Mouse (Mus musculus): ENCODE results near the gene Shisa7. TPM values are rescaled to one million over a fixed set of nuclear protein-coding genes. Genes with fewer than 3 reads are reported as not detected.
"Not testable (repeated sequence)": the region's sequence is repeated elsewhere in the genome, so short reads cannot be mapped to it uniquely, and the experiment has no call there.

Shisa7 gene
- polyA plus RNA-seq, 1 experiment from 2014 or later = 3.3 TPM

DNA sequence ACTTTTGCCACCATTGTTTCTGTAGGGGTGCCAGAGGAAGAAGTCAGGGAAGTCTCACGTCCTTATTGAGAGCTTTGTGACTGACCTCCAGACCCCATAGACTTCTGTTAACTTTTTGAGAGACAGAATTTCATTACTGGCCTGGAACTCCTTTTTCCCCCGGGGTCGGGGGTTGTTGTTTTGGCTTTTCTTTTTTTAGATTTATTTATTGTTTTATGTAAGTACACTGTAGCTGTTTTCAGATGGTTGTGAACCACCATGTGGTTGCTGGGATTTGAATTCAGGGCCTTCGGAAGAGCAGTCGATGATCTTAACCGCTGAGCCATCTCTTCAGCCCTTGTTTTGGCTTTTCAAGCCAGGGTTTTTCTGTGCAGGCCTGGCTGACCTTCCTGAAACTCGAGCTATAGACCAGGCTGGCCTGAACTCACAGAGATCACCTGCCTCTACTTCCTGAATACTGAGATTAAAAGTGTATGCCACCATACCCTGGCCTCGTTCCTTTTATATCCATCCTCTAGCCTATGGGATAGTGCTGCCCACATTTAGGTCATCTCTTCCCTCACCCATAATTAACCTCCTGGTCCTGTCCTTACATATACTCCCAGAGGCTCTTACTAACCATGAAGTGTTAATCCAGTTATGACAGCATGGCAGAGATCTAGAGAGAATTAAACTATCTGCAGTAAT, 31.2 kb downstream of the Shisa7 start:
- peaks cover 27% of the 10 kb centered on the region for H3K4me1 ChIP-seq
- peak overlapping the region; percentile 82 for H3K27ac ChIP-seq (replicated peaks)
- no peak for ATAC-seq (ENCODE audit: low FRiP score, low read depth)
- H3K36me3 ChIP-seq = peaks cover 24% of the 10 kb centered on the region
- no peaks in the 10 kb centered on the region for H3K27me3 ChIP-seq
- H3K9me3 ChIP-seq = no peaks in the 10 kb centered on the region
- peak overlapping the region; percentile 97 for H3K4me3 ChIP-seq
- peak overlapping the region; percentile 81 for H3K4me2 ChIP-seq (replicated peaks)
- 28% methylated on average over 8 of the region's 8 CpGs for WGBS
- peak overlapping the region; percentile 62 for H3K9ac ChIP-seq (replicated peaks)

DNA sequence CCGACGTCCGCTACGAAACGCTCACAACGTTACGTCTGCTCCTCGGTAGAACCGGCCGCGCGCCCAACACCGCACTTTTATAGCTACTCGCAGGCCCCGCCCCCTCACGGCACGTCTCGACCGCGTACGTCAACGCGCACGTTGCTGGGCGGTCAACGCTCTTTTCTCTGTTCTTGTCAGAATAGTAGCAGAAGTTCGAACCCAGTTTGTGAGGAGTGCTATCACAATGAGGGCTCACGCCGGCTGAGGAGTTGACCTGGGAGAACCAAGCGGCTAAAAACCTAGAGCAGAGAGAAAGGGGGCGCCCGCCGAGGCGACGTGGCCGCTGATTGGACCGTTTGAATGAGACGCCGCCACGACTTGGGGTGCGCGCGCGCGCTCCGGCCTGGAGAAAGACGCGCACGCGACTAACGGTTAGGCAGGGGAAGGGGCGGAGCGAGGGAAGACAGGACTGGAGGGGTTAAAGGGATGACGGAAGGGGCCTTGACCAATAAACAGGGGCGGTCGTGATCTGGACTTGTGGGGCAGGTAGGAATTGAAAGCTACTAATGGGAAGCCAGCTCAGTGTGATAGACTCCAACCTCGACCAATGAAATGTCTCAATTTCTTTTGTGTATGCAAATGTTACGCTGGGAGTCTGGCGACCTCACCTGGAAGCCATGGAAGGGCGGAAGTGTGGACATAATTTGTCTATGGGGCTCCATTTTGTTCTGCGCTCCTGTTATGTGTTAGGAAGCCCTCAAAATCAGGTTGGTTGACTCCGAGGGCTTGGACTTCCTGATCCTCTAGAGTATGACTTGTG, 32.0 kb downstream of the Shisa7 start, which contains the start of gene Ube2s:
Ube2s (minus strand) TSS at position 288 of the 802 bp plus-strand sequence.
- peak within 1 kb of the TSS; percentile 96 for H3K27ac ChIP-seq (replicated peaks)
- no peaks in the 10 kb centered on the region for H3K27me3 ChIP-seq
- peak within 1 kb of the TSS; percentile 81 for H3K4me2 ChIP-seq (replicated peaks)
- ATAC-seq (ENCODE audit: low FRiP score, low read depth) = peak; percentile 99
- no peaks in the 10 kb centered on the region for H3K9me3 ChIP-seq
- peak within 1 kb of the TSS; percentile 97 for H3K4me3 ChIP-seq
- WGBS = under 1% methylated on average over 62 of the region's 62 CpGs
- peak within 1 kb of the TSS; percentile 98 for H3K9ac ChIP-seq (replicated peaks)
- H3K36me3 ChIP-seq = peaks cover 28% of the 10 kb centered on the region
- H3K4me1 ChIP-seq = peaks cover 27% of the 10 kb centered on the region

DNA sequence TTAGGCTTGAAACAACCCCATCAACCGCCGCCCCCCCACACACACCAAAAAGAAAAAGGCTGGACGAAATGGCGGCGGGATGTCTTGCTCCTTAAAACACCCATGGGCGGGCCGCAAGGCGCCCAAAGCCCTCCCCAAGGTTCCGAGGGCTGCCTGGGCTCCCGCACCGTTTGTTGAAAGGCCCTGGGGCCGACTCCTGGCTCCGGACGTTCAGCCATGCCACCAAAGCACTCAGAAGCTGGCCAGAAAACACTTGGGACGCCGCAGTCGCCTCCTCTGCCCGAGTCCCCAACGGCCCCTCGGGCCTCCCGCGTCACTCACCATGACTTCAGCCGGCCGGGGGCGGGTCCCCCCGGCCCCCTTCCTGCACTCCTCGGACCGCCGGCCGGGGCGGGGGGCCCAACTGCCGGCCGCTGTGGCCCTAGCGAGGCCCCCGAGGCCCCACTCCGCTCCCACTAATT, 32.6 kb downstream of the Shisa7 start:
- H3K4me3 ChIP-seq = peak overlapping the region; percentile 97
- under 1% methylated on average over 30 of the region's 36 CpGs for WGBS
- H3K4me2 ChIP-seq (replicated peaks) = peak overlapping the region; percentile 81
- peaks cover 27% of the 10 kb centered on the region for H3K4me1 ChIP-seq
- no peak for ATAC-seq (ENCODE audit: low FRiP score, low read depth)
- no peaks in the 10 kb centered on the region for H3K27me3 ChIP-seq
- peak overlapping the region; percentile 98 for H3K9ac ChIP-seq (replicated peaks)
- no peaks in the 10 kb centered on the region for H3K9me3 ChIP-seq
- peaks cover 34% of the 10 kb centered on the region for H3K36me3 ChIP-seq
- peak overlapping the region; percentile 96 for H3K27ac ChIP-seq (replicated peaks)

DNA sequence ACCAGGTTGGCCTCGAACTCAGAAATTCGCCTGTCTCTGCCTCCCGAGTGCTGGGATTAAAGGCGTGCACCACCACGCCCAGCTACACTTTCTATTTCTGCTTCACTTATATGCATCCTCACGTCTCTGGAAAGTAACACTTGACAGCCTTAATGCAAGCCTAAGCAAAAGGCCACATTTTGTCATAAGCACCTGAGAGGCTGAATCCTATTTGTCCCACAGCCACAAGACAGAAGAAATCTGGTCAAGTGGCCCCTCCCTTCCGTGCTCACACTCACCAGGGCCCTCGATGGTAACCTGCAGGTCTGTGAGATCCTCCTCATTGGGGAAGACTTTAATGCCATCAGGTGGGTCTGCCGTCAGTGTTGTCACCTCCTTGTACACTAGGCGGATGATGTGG, 33.4 kb downstream of the Shisa7 start:
- H3K4me3 ChIP-seq = peak overlapping the region; percentile 97
- 39% methylated on average over 10 of the region's 10 CpGs for WGBS
- H3K27ac ChIP-seq (replicated peaks) = not testable (repeated sequence)

DNA sequence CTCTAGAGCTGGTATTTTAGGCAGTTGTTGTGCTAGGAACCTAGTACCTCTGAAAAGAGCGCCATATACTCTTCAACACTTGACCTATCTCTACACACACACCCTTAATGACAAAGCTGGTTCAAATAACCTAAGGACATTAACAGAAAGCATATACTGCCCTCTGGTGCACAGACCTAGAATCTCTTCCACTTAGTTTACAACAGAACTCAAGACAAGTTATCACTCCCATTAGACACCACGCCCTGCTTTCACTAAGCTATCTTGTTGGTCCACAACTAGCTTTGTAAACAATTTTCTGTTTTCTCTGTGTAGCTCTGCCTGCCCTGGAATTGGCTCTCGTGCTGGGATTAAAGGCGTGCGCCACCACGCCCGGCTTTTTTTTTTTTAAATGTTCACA, 37.8 kb downstream of the Shisa7 start:
- Histone ChIP-seq H3K4me3 (no peak overlapping the region), H3K36me3 (peaks cover 43% of the 10 kb centered on the region), H3K9ac (replicated peaks) (no peak overlapping the region), H3K4me1 (peaks cover 19% of the 10 kb centered on the region), H3K9me3 (no peaks in the 10 kb centered on the region), H3K4me2 (replicated peaks) (no peak overlapping the region), H3K27me3 (no peaks in the 10 kb centered on the region), H3K27ac (replicated peaks) (no peak overlapping the region)
- 91% methylated on average over 7 of the region's 7 CpGs for WGBS
- no peak for ATAC-seq (ENCODE audit: low FRiP score, low read depth)

More for the DNA sequence above, 33.4 kb downstream of the Shisa7 start:
- H3K9me3 ChIP-seq; H3K27me3 ChIP-seq; ATAC-seq (ENCODE audit: low FRiP score, low read depth): not testable (repeated sequence)
- Histone ChIP-seq H3K36me3 (peaks cover 36% of the 10 kb centered on the region), H3K9ac (replicated peaks) (peak overlapping the region; percentile 98), H3K4me1 (peaks cover 27% of the 10 kb centered on the region), H3K4me2 (replicated peaks) (peak overlapping the region; percentile 81)

DNA sequence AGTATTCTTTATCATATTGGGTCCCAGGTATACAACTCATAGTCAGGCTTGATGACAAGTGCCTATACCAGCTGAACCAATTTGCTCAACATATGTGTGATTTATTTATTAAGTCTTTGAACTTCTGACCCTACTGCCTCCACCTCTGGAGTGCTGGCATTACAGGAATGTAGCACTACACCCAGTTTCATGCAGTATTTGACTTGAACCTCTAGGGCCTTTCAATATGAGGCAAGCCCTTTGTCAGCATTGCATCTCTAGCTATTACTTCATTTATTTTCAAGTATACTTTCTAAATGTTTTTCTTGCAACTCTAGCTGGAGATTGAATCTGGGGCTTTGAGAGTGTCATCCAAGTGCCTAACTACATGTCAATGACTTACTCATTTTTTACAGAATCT, 42.2 kb downstream of the Shisa7 start:
- ATAC-seq (ENCODE audit: low FRiP score, low read depth) = no peak
- Histone ChIP-seq H3K9ac (replicated peaks) (no peak overlapping the region), H3K4me2 (replicated peaks) (no peak overlapping the region), H3K9me3 (no peaks in the 10 kb centered on the region), H3K27ac (replicated peaks) (no peak overlapping the region), H3K27me3 (no peaks in the 10 kb centered on the region), H3K4me3 (no peak overlapping the region), H3K36me3 (peaks cover 20% of the 10 kb centered on the region), H3K4me1 (no peaks in the 10 kb centered on the region)

DNA sequence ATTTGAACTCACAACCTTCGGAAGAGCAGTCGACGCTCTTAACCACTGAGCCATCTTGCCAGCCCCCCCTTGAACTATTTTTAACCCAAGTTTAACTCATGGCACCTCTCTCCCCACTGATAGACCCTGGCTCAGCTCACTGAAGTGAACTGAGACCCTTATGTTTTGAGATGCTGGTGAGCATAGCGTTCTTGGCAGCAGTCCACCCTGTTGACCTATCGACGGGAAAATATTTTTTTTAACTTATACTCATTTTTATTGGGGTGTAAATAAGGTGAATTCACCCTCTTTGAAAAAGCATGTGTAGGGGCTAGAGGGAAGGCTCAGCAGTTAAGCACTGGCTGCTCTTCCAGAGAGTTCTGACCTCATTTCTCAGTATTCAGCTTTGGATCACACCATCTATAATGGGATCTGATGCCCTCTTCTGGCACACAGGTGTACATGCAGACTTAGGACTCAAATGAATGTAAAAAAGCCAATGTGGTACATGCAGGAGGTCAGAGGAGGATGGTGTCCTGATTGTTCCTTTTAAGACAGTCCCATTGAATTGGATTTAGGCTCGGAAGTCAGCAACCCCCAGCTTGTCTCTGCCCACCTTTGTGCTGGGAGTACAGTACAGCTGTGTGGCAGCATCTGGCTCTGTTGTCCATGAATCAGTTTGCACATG, 48.6 kb downstream of the Shisa7 start:
- H3K27ac ChIP-seq (replicated peaks) = no peak overlapping the region
- peaks cover 41% of the 10 kb centered on the region for H3K36me3 ChIP-seq
- peaks cover 13% of the 10 kb centered on the region for H3K4me1 ChIP-seq
- no peaks in the 10 kb centered on the region for H3K9me3 ChIP-seq
- 83% methylated on average over 7 of the region's 7 CpGs for WGBS
- H3K9ac ChIP-seq (replicated peaks) = no peak overlapping the region
- H3K4me3 ChIP-seq = no peak overlapping the region
- ATAC-seq (ENCODE audit: low FRiP score, low read depth) = no peak
- H3K4me2 ChIP-seq (replicated peaks) = no peak overlapping the region
- peaks cover 1% of the 10 kb centered on the region; the same call in 1 of the 2 replicates for H3K27me3 ChIP-seq

DNA sequence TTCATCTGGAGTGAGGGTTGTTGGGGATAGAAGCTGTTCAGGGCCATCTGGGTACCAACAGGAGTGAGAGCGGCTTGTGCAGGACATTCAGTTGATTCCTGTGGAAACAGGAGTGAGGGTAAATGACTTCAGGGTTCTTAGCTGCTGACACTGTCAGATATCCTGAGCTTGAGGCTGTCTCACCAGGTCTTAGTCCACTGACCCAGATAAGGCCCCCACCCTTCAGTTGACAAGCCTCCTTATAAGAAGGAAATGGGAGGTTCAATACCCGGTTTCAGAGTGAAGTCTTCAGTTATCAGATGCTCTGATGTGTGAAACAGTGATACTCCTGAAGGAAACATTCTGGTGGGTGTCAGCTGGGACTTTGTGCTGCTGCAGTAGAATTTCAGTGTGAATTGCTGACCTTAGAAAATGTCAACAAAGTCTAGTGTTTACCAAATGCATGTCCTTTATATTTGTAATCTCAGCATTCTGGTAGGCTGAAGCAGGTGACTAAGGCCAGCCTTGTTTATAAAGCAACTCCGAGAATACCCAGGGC, 49.8 kb downstream of the Shisa7 start:
- H3K4me3 ChIP-seq = no peak overlapping the region

DNA sequence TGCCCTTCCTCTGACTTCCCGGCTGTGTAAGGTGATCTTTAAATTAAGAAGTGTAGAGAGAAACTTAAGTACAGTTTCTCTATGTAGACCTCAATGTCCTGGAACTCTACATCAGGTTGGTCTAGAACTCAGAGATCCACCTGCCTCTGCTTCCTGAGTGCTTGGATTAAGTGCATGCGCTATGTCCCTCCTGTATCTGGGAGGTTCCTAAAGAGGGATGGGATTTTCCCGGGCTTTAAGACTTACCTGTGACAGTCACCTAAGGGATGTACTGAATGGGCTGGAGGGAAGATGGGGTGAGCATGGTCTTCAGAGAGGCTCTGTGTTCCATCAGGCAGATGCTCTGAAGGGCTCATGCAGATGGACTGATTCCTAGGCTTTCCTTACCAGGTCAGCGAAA, 50.8 kb downstream of the Shisa7 start:
- ATAC-seq (ENCODE audit: low FRiP score, low read depth) = no peak
- H3K9ac ChIP-seq (replicated peaks) = peak overlapping the region; percentile 94
- no peaks in the 10 kb centered on the region for H3K9me3 ChIP-seq
- H3K36me3 ChIP-seq = peaks cover 41% of the 10 kb centered on the region
- H3K27ac ChIP-seq (replicated peaks) = no peak overlapping the region
- peak overlapping the region; percentile 78 for H3K4me3 ChIP-seq
- 38% methylated on average over 4 of the region's 4 CpGs for WGBS
- H3K4me2 ChIP-seq (replicated peaks) = peak overlapping the region; percentile 88
- H3K27me3 ChIP-seq = peaks cover 19% of the 10 kb centered on the region
- H3K4me1 ChIP-seq = peaks cover 18% of the 10 kb centered on the region

More for the DNA sequence above, 49.8 kb downstream of the Shisa7 start:
- 87% methylated on average over 3 of the region's 3 CpGs for WGBS
- Histone ChIP-seq H3K9ac (replicated peaks) (0 out of 2 replicates have a peak overlapping the region, but pooled peaks have one; percentile 11), H3K4me1 (peaks cover 13% of the 10 kb centered on the region), H3K27ac (replicated peaks) (no peak overlapping the region), H3K27me3 (peaks cover 10% of the 10 kb centered on the region), H3K4me2 (replicated peaks) (no peak overlapping the region), H3K9me3 (no peaks in the 10 kb centered on the region), H3K36me3 (peaks cover 41% of the 10 kb centered on the region)
- ATAC-seq (ENCODE audit: low FRiP score, low read depth) = no peak

DNA sequence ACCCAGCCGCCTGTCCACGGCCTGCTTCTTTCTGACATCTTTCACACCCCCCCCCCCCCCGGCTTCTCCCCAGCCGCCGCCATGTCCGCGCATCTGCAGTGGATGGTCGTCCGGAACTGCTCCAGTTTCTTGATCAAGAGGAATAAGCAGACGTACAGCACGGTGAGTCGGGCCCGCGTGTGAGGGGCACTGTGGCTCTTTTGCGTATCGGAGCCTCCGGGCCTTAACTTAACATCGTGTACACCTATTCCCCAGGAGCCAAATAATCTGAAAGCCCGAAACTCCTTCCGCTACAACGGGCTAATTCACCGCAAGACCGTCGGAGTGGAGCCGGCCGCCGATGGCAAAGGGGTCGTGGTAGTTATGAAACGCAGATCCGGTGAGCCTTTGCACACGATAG, 51.2 kb downstream of the Shisa7 start:
- H3K9me3 ChIP-seq; ATAC-seq (ENCODE audit: low FRiP score, low read depth): not testable (repeated sequence)
- Histone ChIP-seq H3K27ac (replicated peaks) (peak overlapping the region; percentile 87), H3K4me1 (peaks cover 22% of the 10 kb centered on the region), H3K9ac (replicated peaks) (peak overlapping the region; percentile 94), H3K4me3 (peak overlapping the region; percentile 78), H3K27me3 (peaks cover 23% of the 10 kb centered on the region), H3K4me2 (replicated peaks) (peak overlapping the region; percentile 88), H3K36me3 (peaks cover 41% of the 10 kb centered on the region)
- 2% methylated on average over 31 of the region's 31 CpGs for WGBS

DNA sequence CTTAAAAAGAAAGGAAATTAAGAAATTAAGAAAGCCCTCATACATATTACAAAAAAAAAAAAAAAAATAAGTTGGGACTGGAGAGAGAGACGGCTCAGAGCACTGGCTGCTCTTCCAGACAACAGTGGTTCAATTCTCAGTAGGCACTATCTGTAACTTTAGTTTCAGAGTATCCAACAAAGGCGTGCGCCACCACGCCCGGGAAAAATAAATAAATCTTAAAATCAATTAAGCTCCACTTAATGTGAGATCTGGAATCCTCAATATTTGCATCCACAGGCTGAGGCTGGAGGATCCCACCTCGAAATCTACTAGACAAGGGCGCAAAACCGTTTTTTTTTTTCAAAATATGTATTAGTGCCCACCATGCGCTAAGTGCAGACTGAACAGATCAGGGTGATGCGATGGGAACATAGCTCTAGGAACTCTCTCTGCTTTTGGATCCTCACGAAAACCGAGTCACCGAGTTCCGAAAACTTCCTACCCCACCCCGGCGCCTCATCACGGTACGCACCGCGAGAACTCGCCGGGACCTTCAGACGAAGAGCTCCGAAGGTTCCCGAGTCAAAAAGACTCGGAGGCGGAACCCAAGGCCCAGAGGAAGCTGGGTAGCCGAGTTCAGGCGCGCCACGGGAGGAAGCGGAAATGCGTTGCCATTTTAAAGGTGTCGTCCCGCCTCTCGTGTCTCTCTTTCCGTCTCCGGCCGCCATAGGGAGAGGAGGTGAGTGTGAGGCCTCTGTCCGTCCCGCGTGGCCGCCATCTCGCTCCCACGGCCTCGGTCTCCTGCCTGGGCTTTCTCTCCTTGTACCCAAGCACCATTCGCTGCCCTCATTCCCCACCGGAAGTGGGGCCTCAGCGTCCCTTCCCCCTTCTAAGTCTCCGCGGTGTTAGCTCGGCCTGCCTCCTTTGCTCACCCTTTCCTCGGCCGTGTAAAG, 52.0 kb downstream of the Shisa7 start, which contains the start of gene Rpl28:
Rpl28 (plus strand) TSS at position 597 of the 935 bp plus-strand sequence.
- H3K27ac ChIP-seq (replicated peaks) = peak within 1 kb of the TSS; percentile 87
- ATAC-seq (ENCODE audit: low FRiP score, low read depth) = peak; percentile 93
- no peaks in the 10 kb centered on the region for H3K9me3 ChIP-seq
- peak within 1 kb of the TSS; percentile 88 for H3K4me2 ChIP-seq (replicated peaks)
- peak within 1 kb of the TSS; percentile 94 for H3K9ac ChIP-seq (replicated peaks)
- peak within 1 kb of the TSS; percentile 78 for H3K4me3 ChIP-seq
- peaks cover 23% of the 10 kb centered on the region for H3K4me1 ChIP-seq
- H3K36me3 ChIP-seq = peaks cover 36% of the 10 kb centered on the region
- WGBS = 2% methylated on average over 54 of the region's 54 CpGs
- peaks cover 30% of the 10 kb centered on the region for H3K27me3 ChIP-seq
